Mouse (Mus musculus) common myeloid progenitor, adult 5-6 weeks (primary cell): ENCODE measurements at regions not wholly inside any gene's neighbourhood (a gene's known extent, or its start where the extent isn't known, plus 50 kb on each side); places are given as distances from the start of the nearest gene placed in this dataset.

Source experiments
- ATAC-seq: replicated peaks from 2 replicates; pipeline ENCODE4 v1.8.0; 2016; ENCODE audit warnings: low read depth, mild to moderate bottlenecking, moderate TSS enrichment, inconsistent platforms; ENCODE audit not compliant: poor library complexity, severe bottlenecking

- no peak for ATAC-seq
Measured at GRCm38 (mm10) chr8:6011182-6011581, 906.0 kb upstream of the Slc10a2 start.

DNA sequence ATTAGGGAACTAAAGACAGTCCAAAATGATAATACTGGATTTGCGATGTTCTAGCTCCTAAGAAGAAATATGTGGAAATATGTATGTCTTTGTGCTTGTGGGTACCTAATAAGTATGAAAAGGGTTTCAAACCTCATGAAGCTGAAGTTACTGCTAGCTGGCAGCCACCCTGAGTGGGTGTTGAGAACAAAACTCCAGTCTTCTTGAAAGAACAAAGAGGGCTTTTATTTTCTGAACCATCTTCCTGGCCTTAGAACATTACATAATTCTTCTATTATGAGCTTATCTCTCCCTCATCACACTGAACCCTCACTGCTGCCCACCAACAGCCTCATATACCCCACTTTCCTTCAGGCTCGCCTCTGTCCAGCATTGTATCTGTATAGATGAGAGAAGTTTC is 905.6 kb upstream of the Slc10a2 start:
- no peak for ATAC-seq

- ATAC-seq: no peak
Measured at GRCm38 (mm10) chr8:6002612-6003011, 897.5 kb upstream of the Slc10a2 start.

GRCm38 (mm10) chr8:5994846-5995245 is 889.7 kb upstream of the Slc10a2 start:
- ATAC-seq: no peak

GRCm38 (mm10) chr8:5965403-5966015 is 860.4 kb upstream of the Slc10a2 start:
- no peak for ATAC-seq

DNA sequence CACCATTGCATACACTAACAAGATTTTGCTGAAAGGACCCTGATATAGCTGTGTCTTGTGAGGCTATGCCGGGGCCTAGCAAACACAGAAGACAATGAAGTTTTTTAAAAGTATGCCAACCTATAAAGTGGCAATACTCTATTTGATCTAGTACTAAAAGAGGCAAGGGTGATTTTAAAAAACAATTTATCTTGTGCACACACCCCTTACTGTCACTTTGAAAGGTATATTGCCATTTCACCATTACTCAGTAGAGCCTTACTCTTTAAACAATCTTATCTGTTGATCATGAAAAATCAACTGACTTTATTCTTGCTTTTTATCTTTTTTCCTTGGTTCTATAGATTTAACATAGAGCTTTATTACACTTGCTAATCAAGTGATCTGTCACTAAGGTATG is 859.1 kb upstream of the Slc10a2 start:
- no peak for ATAC-seq

DNA sequence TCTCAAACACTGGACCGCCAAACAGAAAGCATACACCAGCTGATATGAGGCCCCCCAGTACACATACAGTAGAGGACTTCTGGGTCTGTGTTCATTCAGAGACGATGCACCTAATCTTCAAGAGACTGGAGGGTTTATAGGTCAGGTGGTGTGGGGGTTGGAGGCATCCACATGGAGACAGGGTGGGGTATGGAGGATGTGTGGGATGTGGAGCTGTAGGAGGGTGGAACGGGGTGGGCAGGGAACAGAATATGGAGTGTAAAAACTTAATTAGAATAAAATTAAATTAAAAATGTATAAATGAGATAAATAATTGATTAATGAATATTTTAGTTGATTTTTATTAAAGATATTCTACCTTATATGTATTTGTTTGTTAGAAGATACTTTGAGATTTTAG is 832.9 kb upstream of the Slc10a2 start:
- ATAC-seq: no peak

- ATAC-seq: no peak
Measured at GRCm38 (mm10) chr8:5918136-5918535, 813.0 kb upstream of the Slc10a2 start.
